Mouse (Mus musculus) liver, embryonic 16.5 days (tissue): ENCODE measurements around the gene D930020B18Rik. TPM values are rescaled to one million over a fixed set of nuclear protein-coding genes. Genes with fewer than 3 reads are reported as not detected.

ENCODE experiments used
- ATAC-seq: fragments of 200-750 bp; cut with Nextera tagmentation; 2 replicates; pipeline ENCODE4 v1.8.0; 2017; ENCODE audit warnings: low read depth, mild to moderate bottlenecking, moderate number of reproducible peaks, moderate library complexity
- H3K27ac ChIP-seq: fragments of 300-500 bp; sonication (generic); 2 replicates; pipeline ENCODE4 v1.5.1; 2014; ENCODE audit warnings: mild to moderate bottlenecking, low read length
- H3K27me3 ChIP-seq: fragments of 300-500 bp; sonication (generic); 2 replicates; pipeline ENCODE4 v1.6.1; 2014; ENCODE audit warnings: low read depth, low read length, mixed read lengths; ENCODE audit not compliant: control insufficient read depth, insufficient read depth
- H3K36me3 ChIP-seq: fragments of 300-500 bp; sonication (generic); 2 replicates; pipeline ENCODE4 v1.6.1; 2014; ENCODE audit warnings: mild to moderate bottlenecking; ENCODE audit not compliant: control insufficient read depth, insufficient read depth
- H3K4me1 ChIP-seq: fragments of 300-500 bp; sonication (generic); 2 replicates; pipeline ENCODE4 v1.6.1; 2014; ENCODE audit warnings: low read depth, low read length, mixed read lengths; ENCODE audit not compliant: control insufficient read depth
- H3K4me2 ChIP-seq: fragments of 300-500 bp; sonication (generic); 2 replicates; pipeline ENCODE4 v1.6.1; 2014; ENCODE audit warnings: low read depth, low read length, mixed read lengths
- H3K4me3 ChIP-seq: fragments of 300-500 bp; sonication (generic); 2 replicates; pipeline ENCODE4 v1.5.1; 2014; ENCODE audit warnings: low read depth, mild to moderate bottlenecking, low read length
- H3K9ac ChIP-seq: fragments of 300-500 bp; sonication (generic); 2 replicates; pipeline ENCODE4 v1.6.1; 2014; ENCODE audit warnings: low read depth, low read length
- H3K9me3 ChIP-seq: fragments of 300-500 bp; sonication (generic); replicated peaks from 2 replicates; pipeline ENCODE4 v1.6.1; 2016; ENCODE audit warnings: low read length; ENCODE audit not compliant: control insufficient read depth
- WGBS: fragments of 180-500 bp; shearing (Covaris S2); extraction: QIAGEN DNeasy Blood & Tissue Kit; methylation state at CpG from one replicate; pipeline ENCODE4 v1.1.7; 2014; ENCODE audit not compliant: insufficient replicate concordance; 5-methylcytosine and 5-hydroxymethylcytosine counted together
- polyA plus RNA-seq: library from polyadenylated mRNA; unstranded; fragments of >200 nt; fragmentation: Nextera tagmentation; extraction: Ambion mirVana; gene quantifications from 2 replicates; pipeline ENCODE4 v1.2.1, GENCODE M21; 2015

The D930020B18Rik gene
- 0.04 TPM in 1 of 2 replicates, not detected in the other for polyA plus RNA-seq

DNA sequence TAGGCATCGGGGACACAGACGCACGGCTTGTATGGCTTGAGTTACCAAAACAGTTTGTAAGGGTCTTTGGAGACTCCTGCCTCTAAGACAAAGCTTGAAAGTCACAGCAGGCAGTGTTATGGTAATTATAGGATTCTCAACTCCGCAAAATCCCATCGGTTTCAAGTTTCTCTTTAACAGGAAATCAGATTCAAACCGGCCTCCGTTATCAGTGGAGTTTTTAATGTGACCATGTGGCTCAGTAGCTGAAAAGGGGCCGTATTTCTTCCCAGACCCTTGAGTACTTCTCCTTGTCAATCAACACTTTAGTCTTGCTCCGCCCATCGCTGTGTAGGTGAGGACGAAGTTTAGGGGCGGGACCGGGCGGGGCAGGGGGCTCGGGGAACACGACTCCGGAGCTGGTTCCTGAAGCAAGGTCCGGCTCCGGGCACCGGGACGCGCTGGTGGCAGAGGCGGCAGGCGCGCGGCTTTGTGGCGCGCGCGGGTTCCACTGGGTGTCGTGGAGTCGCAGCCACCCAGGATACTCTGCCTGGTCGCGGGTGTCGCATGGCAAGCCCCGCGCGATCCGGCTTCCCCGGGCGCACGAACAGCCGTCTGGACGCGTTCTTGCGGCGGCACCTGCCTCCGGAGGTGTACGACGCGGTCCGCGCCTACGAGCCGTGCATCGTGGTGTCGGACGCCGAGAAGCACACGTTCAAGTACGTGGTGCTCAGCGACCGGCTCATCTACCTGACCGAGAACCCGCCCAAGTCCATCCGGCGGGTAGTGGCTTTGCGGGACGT lies at the start of gene D930020B18Rik:
D930020B18Rik (plus strand) TSS at position 317 of the 782 bp plus-strand sequence.
- Histone ChIP-seq H3K36me3 (no peaks in the 10 kb centered on the region), H3K4me1 (no peaks in the 10 kb centered on the region; the same call in 1 of the 2 replicates), H3K4me2 (peak within 1 kb of the TSS; percentile 72), H3K27ac (no peak within 1 kb of the TSS), H3K9me3 (no peaks in the 10 kb centered on the region), H3K27me3 (peaks cover 37% of the 10 kb centered on the region), H3K4me3 (peak within 1 kb of the TSS; percentile 56), H3K9ac (peak within 1 kb of the TSS; percentile 22; the same call in 1 of the 2 replicates)
- WGBS = under 1% methylated on average over 69 of the region's 69 CpGs
- peak; percentile 9; the same call in 1 of the 2 replicates for ATAC-seq

DNA sequence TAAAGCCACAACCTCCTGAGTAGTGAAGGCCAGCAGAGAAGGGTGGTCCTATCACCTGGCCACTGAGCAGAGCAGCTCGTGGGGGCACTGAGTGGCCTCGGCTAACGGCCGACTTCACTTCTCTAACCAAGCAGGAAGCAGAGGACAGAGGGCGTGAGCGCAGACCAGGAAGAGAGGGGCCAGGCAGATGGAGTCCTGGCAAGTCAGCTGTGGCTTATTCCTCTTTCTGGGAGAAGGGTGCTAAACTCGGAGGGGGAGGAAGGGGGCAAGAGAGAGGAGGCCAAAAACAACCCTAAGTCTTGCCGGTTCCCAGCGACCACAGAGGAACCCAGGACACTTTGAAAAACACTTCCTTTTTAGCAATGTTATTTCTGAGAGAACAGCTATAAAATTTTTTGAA lies 44.8 kb upstream of the D930020B18Rik start:
- Histone ChIP-seq H3K4me3 (no peak overlapping the region), H3K27ac (peak overlapping the region; percentile 48; the same call in 1 of the 2 replicates), H3K9me3 (no peaks in the 10 kb centered on the region), H3K36me3 (peaks cover 55% of the 10 kb centered on the region), H3K4me2 (peak overlapping the region; percentile 13; the same call in 1 of the 2 replicates), H3K27me3 (no peaks in the 10 kb centered on the region), H3K4me1 (no peaks in the 10 kb centered on the region), H3K9ac (no peak overlapping the region)
- peak; percentile 53 for ATAC-seq
- 40% methylated on average over 9 of the region's 9 CpGs for WGBS

DNA sequence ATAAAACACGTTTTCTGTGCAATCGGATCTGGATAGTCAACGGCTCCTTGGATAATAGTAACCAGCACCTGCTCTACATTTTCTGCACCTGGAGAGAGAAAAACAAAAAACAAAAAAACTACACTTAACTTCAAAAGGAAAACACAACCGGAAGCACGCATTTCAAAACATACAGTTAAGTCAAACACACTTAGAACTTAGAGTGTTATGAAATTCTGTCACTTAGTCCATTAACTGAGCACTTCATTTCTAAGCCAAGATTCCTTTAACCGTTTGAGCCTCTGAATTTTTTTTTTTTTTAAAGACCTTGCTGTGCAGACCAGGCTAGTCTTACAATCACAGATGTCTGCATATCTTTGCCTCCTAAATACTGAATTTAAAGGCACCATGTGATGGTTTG lies 40.1 kb upstream of the D930020B18Rik start:
- Histone ChIP-seq H3K9me3 (no peaks in the 10 kb centered on the region), H3K4me2 (no peak overlapping the region), H3K27me3 (no peaks in the 10 kb centered on the region), H3K4me3 (no peak overlapping the region), H3K27ac (no peak overlapping the region), H3K4me1 (no peaks in the 10 kb centered on the region), H3K9ac (no peak overlapping the region), H3K36me3 (peaks cover 74% of the 10 kb centered on the region)
- WGBS = 83% methylated on average over 6 of the region's 6 CpGs
- ATAC-seq = no peak

DNA sequence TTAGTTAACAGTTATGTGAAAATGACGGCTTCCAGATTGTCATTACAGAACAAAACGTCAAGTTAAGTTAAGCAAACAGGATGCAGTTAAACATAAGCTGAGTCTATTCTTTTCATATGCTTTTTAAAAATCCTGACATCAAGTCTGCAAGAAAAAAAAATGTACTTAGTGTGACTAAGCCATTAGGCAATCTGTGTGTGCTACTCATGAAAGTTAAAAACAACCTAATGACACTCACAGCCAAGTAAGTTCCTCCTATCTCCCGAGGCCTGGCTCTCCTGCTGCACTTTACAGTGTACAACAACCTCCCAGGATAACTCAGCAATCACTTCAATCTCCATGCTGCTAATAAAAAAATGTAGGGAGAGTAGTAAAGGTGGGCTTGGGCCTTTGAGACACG lies 37.8 kb upstream of the D930020B18Rik start:
- Histone ChIP-seq H3K9ac (no peak overlapping the region), H3K4me3 (no peak overlapping the region), H3K4me1 (no peaks in the 10 kb centered on the region), H3K4me2 (no peak overlapping the region), H3K27ac (no peak overlapping the region), H3K27me3 (no peaks in the 10 kb centered on the region), H3K9me3 (no peaks in the 10 kb centered on the region), H3K36me3 (peaks cover 83% of the 10 kb centered on the region)
- 80% methylated on average over 4 of the region's 4 CpGs for WGBS
- no peak for ATAC-seq

DNA sequence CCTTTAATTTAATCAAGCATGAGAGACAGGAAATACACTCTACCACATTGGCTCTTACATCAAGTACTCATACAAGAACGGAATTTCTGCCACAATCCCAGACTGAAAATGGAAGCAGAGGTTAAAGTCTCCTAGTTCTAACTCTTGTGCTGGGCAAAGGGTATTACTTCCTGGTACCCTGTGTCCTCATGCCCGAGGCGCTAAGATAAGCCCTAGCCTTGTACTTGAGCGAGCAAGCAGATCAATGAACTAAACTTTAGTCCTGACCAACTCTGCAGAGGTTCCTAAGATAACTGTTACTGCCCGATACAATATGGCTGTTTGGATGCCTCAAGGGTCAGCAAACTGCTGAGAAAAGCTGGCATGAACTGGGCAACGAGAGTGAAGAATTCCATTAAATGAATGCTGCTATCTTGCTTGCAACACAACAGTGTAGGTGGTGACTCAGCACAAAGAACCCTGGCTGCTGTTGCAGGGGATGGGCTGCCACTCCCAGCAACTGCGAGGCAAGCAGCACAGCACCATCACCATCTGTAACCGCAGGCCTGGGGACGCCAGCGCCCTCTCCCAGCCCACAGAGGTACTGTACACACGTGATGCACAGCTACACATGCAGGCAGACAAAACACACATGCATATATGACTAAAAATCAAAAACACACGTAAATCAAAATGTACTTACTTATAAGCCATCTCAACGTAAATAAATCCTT lies 36.6 kb upstream of the D930020B18Rik start:
- H3K27ac ChIP-seq = no peak overlapping the region
- no peaks in the 10 kb centered on the region for H3K9me3 ChIP-seq
- H3K27me3 ChIP-seq = no peaks in the 10 kb centered on the region
- peaks cover 81% of the 10 kb centered on the region for H3K36me3 ChIP-seq
- no peak for ATAC-seq
- H3K4me2 ChIP-seq = no peak overlapping the region
- H3K9ac ChIP-seq = no peak overlapping the region
- WGBS = 80% methylated on average over 13 of the region's 13 CpGs
- no peak overlapping the region for H3K4me3 ChIP-seq
- no peaks in the 10 kb centered on the region for H3K4me1 ChIP-seq

DNA sequence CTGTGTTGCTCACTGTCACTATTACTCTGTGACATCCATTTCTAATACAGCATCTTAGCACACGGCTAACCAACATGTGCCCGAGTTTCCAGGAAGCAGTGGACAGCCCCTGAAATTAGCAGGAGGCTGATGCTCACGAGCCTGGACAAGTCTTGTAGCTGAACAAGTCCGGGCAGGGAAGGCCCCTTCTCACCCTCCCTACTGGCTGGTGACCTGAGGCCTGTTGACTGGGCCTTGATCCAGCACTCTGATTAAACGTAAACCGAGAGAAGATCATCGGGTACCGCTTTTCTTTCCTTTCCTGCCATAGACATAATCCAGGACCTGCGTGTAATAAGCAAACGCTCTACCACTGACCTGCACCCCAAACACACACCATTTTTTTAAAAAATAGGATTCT lies 33.2 kb upstream of the D930020B18Rik start:
- no peak overlapping the region for H3K27ac ChIP-seq
- ATAC-seq = no peak
- H3K4me2 ChIP-seq = no peak overlapping the region
- no peaks in the 10 kb centered on the region for H3K9me3 ChIP-seq
- WGBS = 86% methylated on average over 10 of the region's 10 CpGs
- H3K9ac ChIP-seq = no peak overlapping the region
- H3K4me1 ChIP-seq = no peaks in the 10 kb centered on the region
- H3K27me3 ChIP-seq = no peaks in the 10 kb centered on the region
- no peak overlapping the region for H3K4me3 ChIP-seq
- peaks cover 73% of the 10 kb centered on the region for H3K36me3 ChIP-seq

DNA sequence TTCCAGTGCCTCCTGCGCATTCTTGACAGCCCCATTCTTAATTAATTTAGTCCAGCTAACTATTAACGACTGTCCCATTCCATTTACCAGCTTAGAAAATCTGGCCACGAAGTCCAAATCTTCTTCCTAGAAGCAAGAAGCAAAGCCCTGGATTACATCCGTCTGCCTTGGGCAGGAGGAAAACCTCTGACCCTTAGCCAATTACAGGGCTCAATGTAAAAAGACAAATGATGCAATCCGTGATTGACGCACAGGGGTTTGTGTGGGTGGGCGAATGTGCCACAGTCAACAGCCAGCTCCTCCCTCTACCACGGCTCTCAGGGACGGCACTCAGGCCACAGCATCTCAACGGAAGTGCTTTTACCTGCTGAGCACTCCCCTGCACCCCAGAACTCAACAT lies 29.8 kb upstream of the D930020B18Rik start:
- peaks cover 60% of the 10 kb centered on the region for H3K36me3 ChIP-seq
- H3K27ac ChIP-seq = no peak overlapping the region
- no peak overlapping the region for H3K9ac ChIP-seq
- no peaks in the 10 kb centered on the region for H3K27me3 ChIP-seq
- WGBS = 64% methylated on average over 10 of the region's 10 CpGs
- no peaks in the 10 kb centered on the region for H3K9me3 ChIP-seq
- ATAC-seq = peak; percentile 53
- no peak overlapping the region for H3K4me3 ChIP-seq
- H3K4me2 ChIP-seq = no peak overlapping the region
- no peaks in the 10 kb centered on the region for H3K4me1 ChIP-seq

DNA sequence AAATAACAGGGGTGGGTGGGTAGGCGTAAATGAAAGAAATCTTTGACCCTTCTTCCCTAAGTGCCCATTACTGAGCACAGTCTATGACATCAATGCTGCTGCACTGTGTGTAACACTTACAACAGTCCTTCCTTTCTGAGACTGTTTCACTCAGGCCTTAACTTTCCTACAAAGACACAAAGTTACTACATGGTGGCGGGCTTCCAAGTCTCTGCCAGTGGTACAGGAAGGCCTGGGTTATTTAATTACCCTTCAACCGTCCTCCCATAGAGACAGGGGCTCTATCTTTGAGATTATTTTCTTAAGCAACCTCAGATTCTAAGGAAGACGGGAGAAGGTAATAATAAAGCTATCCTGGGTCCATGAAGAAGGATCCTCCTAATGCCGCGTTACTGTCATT lies 28.9 kb upstream of the D930020B18Rik start:
- peaks cover 57% of the 10 kb centered on the region for H3K36me3 ChIP-seq
- no peak overlapping the region for H3K9ac ChIP-seq
- H3K9me3 ChIP-seq = no peaks in the 10 kb centered on the region
- ATAC-seq = no peak
- 75% methylated on average over 6 of the region's 6 CpGs for WGBS
- no peak overlapping the region for H3K4me3 ChIP-seq
- no peak overlapping the region for H3K4me2 ChIP-seq
- H3K27ac ChIP-seq = no peak overlapping the region
- no peaks in the 10 kb centered on the region for H3K4me1 ChIP-seq
- H3K27me3 ChIP-seq = no peaks in the 10 kb centered on the region

DNA sequence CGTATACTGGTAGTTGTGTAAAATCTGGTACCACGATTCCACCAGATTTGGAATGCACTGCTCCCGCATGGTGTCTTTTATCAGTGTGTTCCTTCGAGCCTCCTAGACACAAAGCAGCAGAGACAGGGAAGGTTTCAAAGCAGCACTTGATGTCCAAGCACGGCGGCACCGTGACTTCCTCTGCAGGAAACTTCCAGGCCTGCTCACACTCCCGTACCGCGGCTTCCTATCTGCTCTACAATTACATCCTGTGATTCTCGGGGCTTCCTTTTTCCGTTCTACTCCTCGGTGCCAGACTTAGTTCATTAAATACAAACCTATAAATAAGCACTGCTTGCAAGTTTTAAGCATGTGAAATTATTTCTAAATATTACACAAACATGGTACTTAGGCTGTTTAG lies 27.8 kb upstream of the D930020B18Rik start:
- H3K4me2 ChIP-seq = no peak overlapping the region
- H3K9ac ChIP-seq = no peak overlapping the region
- peak; percentile 25; the same call in 1 of the 2 replicates for ATAC-seq
- no peaks in the 10 kb centered on the region for H3K27me3 ChIP-seq
- H3K4me1 ChIP-seq = no peaks in the 10 kb centered on the region
- no peak overlapping the region for H3K27ac ChIP-seq
- H3K4me3 ChIP-seq = no peak overlapping the region
- H3K9me3 ChIP-seq = no peaks in the 10 kb centered on the region
- peaks cover 53% of the 10 kb centered on the region for H3K36me3 ChIP-seq
- 42% methylated on average over 13 of the region's 13 CpGs for WGBS
